Mouse (Mus musculus): ENCODE measurements around the gene Slc39a9. TPM values are rescaled to one million over a fixed set of nuclear protein-coding genes. Genes with fewer than 3 reads are reported as not detected.

Gene Slc39a9
- polyA plus RNA-seq, 1 experiment, result 32.1 TPM

DNA sequence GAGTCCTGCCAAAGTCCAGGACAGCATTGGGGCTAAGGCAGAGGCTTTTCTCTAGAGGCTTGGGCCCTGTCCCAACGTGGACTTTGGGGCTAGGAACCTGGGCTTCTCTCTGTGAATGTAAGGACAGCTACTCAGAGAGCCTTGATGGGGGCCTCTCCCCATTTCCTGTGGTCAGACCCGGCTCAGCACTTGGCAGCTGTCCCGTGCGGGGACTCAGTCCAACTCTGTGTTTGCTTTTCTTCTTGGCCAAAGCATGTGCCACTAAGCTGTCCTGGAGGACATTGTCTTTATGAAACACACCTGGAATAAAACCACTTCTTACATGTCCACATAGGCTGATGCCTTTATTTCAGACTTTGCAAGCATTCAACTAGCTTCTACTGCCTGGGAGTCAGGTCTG lies 40.1 kb upstream of the Slc39a9 start:
- no peak overlapping the region for H3K27ac ChIP-seq (ENCODE audit: insufficient read depth, low read length)
- H3K4me3 ChIP-seq (ENCODE audit: insufficient read depth, low read length), result no peak overlapping the region
- peaks cover 8% of the 10 kb centered on the region for H3K4me1 ChIP-seq (ENCODE audit: control insufficient read depth, insufficient read depth, low read length)
- TF ChIP-seq CTCF (IDR thresholded peaks at IDR 0.05; ENCODE audit: borderline replicate concordance, insufficient read depth, low read length), result no peak
- no peak for TF ChIP-seq POLR2A (IDR thresholded peaks at IDR 0.05; ENCODE audit: low read depth, low read length)

- TF ChIP-seq CTCF (IDR thresholded peaks at IDR 0.05; ENCODE audit: borderline replicate concordance, insufficient read depth, low read length) (no peak), POLR2A (IDR thresholded peaks at IDR 0.05; ENCODE audit: low read depth, low read length) (no peak)
- H3K4me3 ChIP-seq (ENCODE audit: insufficient read depth, low read length), result no peak overlapping the region
Observed at GRCm38 (mm10) chr12:80604218-80604617, 39.5 kb upstream of the Slc39a9 start.

GRCm38 (mm10) chr12:80608576-80608975 lies 35.1 kb upstream of the Slc39a9 start:
- H3K27ac ChIP-seq (ENCODE audit: insufficient read depth, low read length), result no peak overlapping the region
- peaks cover 6% of the 10 kb centered on the region for H3K4me1 ChIP-seq (ENCODE audit: control insufficient read depth, insufficient read depth, low read length)
- TF ChIP-seq CTCF (IDR thresholded peaks at IDR 0.05; ENCODE audit: borderline replicate concordance, insufficient read depth, low read length), result no peak
- no peak for TF ChIP-seq POLR2A (IDR thresholded peaks at IDR 0.05; ENCODE audit: low read depth, low read length)
- H3K4me3 ChIP-seq (ENCODE audit: insufficient read depth, low read length), result no peak overlapping the region

More at GRCm38 (mm10) chr12:80604218-80604617, 39.5 kb upstream of the Slc39a9 start:
- Histone ChIP-seq H3K4me1 (ENCODE audit: control insufficient read depth, insufficient read depth, low read length) (peaks cover 7% of the 10 kb centered on the region), H3K27ac (ENCODE audit: insufficient read depth, low read length) (no peak overlapping the region)

DNA sequence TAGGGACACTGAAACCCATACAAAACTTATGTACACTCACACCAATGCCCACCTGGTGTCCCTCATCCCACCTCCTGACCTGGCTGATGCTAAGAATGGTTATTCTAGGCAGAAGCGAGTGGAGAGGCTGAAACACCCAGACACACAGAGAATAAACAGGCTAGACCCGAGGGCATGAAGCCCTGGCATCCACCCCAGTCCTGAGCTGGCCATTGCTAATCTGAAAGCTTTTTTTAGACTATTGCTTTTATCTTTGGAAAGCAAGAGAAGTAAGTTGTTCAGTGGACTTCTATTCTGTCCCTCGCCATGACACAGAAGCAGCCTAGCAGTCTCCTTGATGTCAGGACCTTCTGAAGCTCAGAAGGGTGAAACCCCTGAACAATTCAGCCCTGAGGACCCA lies 33.8 kb upstream of the Slc39a9 start:
- H3K4me1 ChIP-seq (ENCODE audit: control insufficient read depth, insufficient read depth, low read length), result no peaks in the 10 kb centered on the region

GRCm38 (mm10) chr12:80612113-80612791 lies 31.4 kb upstream of the Slc39a9 start:
- no peak for TF ChIP-seq POLR2A (IDR thresholded peaks at IDR 0.05; ENCODE audit: low read depth, low read length)
- TF ChIP-seq CTCF (IDR thresholded peaks at IDR 0.05; ENCODE audit: borderline replicate concordance, insufficient read depth, low read length), result no peak
- Histone ChIP-seq H3K4me3 (ENCODE audit: insufficient read depth, low read length) (no peak overlapping the region), H3K27ac (ENCODE audit: insufficient read depth, low read length) (no peak overlapping the region), H3K4me1 (ENCODE audit: control insufficient read depth, insufficient read depth, low read length) (no peaks in the 10 kb centered on the region)

More for the DNA sequence above, 33.8 kb upstream of the Slc39a9 start:
- TF ChIP-seq CTCF (IDR thresholded peaks at IDR 0.05; ENCODE audit: borderline replicate concordance, insufficient read depth, low read length) (no peak), POLR2A (IDR thresholded peaks at IDR 0.05; ENCODE audit: low read depth, low read length) (no peak)
- no peak overlapping the region for H3K4me3 ChIP-seq (ENCODE audit: insufficient read depth, low read length)
- H3K27ac ChIP-seq (ENCODE audit: insufficient read depth, low read length), result no peak overlapping the region

DNA sequence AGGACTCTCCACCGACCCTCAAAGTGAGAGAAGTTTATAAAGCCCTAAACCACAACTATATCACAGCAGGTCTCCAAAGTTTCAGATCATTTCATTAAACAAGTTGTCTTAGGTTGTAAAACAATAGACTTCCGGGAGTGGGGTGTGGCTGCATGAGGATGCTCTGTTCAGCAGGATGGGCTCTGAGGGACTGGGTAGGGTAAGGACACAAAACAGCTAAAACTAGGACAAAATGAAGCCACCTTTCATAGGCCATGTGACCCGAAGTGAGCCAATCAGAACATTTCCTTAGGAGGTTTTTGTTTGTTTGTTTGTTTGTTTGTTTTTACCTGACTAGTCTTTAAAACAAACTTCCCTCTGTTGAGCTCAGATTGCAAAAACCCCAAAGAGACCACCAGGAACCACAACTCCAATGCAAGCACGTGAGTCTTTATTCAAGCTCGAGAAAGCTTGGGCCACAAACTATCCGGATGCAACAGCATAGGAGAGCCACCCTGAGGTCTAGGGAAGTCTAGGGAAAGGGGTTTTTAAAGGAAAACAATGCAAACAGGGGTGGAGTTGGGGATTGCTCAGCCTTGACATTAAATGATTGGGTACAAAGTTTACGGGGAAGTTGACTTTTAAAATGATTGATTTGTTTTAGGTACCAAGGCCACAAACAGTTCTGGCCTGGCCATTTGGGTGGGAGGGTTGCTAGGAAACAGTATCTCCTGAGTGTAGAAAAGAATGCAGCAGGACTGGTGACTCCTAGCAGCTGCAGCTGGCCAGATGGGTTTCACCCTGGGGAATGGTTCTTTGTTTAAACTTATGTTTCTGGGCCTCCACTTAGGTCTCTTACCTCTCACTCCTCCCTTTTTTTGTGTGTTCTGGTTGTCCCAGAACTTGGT lies 28.1 kb upstream of the Slc39a9 start:
- TF ChIP-seq POLR2A (IDR thresholded peaks at IDR 0.05; ENCODE audit: low read depth, low read length), result no peak
- TF ChIP-seq CTCF (IDR thresholded peaks at IDR 0.05; ENCODE audit: borderline replicate concordance, insufficient read depth, low read length), result no peak
- Histone ChIP-seq H3K27ac (ENCODE audit: insufficient read depth, low read length) (no peak overlapping the region), H3K4me3 (ENCODE audit: insufficient read depth, low read length) (no peak overlapping the region), H3K4me1 (ENCODE audit: control insufficient read depth, insufficient read depth, low read length) (no peaks in the 10 kb centered on the region)

DNA sequence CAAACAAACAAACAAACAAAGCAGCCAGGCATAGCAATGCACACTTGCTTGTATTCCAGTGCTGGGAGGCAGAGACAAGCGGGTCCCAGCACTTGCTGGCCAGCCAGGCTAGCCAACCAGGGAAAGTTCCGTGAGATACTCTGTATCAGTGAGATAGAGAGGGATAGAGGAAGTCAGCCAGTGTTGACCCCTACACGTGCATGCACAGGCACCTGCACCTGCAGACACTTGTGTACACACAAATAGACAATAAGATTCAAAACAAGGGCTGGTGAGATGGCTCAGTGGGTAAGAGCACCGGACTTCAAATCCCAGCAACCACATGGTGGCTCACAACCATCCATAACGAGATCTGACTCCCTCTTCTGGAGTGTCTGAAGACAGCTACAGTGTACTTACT lies 23.2 kb upstream of the Slc39a9 start:
- no peak for TF ChIP-seq CTCF (IDR thresholded peaks at IDR 0.05; ENCODE audit: borderline replicate concordance, insufficient read depth, low read length)
- Histone ChIP-seq H3K4me1 (ENCODE audit: control insufficient read depth, insufficient read depth, low read length) (no peaks in the 10 kb centered on the region), H3K27ac (ENCODE audit: insufficient read depth, low read length) (no peak overlapping the region), H3K4me3 (ENCODE audit: insufficient read depth, low read length) (no peak overlapping the region)

DNA sequence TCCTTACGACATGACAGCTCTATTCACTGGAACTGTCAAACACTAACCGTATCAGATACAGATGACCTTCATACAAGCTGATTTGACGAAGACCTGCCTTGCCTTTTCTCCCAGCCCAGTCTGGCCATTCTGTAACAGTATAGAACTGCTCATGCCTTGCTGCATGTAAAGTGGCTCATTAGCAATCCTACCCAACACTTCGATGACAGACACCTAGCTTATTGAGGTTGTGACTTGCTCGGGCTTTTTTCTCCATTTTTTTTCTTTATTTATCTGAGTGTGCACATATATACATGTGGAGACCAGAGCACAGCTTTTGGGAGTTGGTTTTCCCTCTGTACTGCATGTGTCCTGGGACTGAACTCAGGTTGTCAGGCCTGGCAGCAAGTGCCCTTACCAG lies 11.9 kb upstream of the Slc39a9 start:
- no peak overlapping the region for H3K27ac ChIP-seq (ENCODE audit: insufficient read depth, low read length)
- H3K4me1 ChIP-seq (ENCODE audit: control insufficient read depth, insufficient read depth, low read length), result no peaks in the 10 kb centered on the region
- TF ChIP-seq CTCF (IDR thresholded peaks at IDR 0.05; ENCODE audit: borderline replicate concordance, insufficient read depth, low read length) (no peak), POLR2A (IDR thresholded peaks at IDR 0.05; ENCODE audit: low read depth, low read length) (no peak)
- H3K4me3 ChIP-seq (ENCODE audit: insufficient read depth, low read length), result no peak overlapping the region

- H3K4me1 ChIP-seq (ENCODE audit: control insufficient read depth, insufficient read depth, low read length), result peaks cover 2% of the 10 kb centered on the region
- peak overlapping the region; percentile 79 for H3K4me3 ChIP-seq (ENCODE audit: insufficient read depth, low read length)
- peak; percentile 88; the same call in 1 of the 2 replicates for TF ChIP-seq CTCF (IDR thresholded peaks at IDR 0.05; ENCODE audit: borderline replicate concordance, insufficient read depth, low read length)
- TF ChIP-seq POLR2A (IDR thresholded peaks at IDR 0.05; ENCODE audit: low read depth, low read length), result no peak
- H3K27ac ChIP-seq (ENCODE audit: insufficient read depth, low read length), result no peak overlapping the region
Observed at GRCm38 (mm10) chr12:80642725-80643692, 674 bp upstream of the Slc39a9 start.
